Mouse (Mus musculus) left cerebral cortex, adult 8-10 months (tissue): ENCODE measurements around the gene Xdh. TPM values are rescaled to one million over a fixed set of nuclear protein-coding genes. Genes with fewer than 3 reads are reported as not detected.

Source experiments
- DNase-seq, 2 experiments: peaks; one replicate each; pipeline ENCODE4 v3.0.0; 2022; ENCODE audit warnings: low spot score in 2 of 2
- total RNA-seq, 4 experiments: library from RNA; stranded (reverse); gene quantifications; 2 replicates each; pipeline ENCODE4 v1.2.4; 2022

Xdh gene
- total RNA-seq = 10 to 100 TPM; 22.8 to 25.2 (median 24.1) TPM

- no peak for DNase-seq
Observed at GRCm38 (mm10) chr17:73950062-73950735, at the start of gene Xdh. Xdh (minus strand) TSS chr17:73950196.

DNA sequence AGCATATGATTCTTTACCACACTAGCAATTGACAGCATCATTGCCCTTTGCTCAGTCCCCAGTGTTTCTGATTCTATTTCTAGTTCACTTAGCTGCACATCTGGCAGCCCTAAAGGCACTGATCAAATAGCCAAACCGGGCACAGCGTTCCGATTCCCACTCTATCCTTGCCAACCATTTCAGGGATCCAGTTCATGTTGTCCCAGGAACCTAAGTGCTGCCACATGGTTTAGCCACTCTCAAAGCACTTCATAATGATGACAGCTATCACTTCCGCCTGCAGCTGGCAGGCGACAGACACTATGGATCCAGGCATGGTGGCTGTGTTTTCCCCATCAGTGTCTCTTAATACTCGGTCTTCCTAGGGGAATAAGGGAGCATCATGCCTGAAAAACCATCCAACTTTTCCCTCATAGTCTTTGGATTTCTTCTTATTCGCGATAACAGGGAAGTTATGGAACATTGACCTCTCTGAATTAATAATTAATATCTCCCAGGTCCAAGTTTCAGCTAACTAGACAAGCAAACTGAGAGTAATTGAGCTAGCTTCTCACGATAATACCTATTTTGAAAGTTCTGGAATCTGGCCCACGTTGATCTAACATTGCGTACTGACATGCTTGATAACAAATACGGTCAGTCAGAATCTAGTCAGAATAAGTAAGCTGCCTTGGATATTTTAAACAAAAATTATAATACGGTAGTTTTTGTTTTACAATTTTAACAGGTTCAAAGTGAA is 46.1 kb upstream of the Xdh start:
- no peak for DNase-seq

DNA sequence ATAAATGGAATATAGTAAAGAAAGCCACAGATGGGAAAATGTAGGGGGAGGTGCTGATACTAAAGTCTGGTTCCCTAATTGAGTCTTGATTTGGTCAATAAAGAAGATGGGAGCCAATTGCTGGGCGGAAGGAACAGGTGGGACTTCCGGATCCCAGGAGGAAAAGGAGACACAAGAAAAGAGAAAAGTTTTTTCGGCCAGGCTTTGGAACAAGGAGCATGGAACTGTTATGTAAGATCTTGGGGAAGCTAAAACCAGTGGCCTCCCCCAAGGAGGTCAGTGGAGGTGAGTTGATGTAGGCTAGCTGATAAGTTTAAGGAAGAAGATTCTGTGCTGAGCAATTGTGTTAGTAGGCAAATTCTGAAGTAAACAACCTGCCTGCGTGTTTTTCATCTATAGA is 41.3 kb upstream of the Xdh start:
- DNase-seq = no peak

- DNase-seq = no peak
Observed at GRCm38 (mm10) chr17:73986571-73986970, 36.6 kb upstream of the Xdh start.

DNA sequence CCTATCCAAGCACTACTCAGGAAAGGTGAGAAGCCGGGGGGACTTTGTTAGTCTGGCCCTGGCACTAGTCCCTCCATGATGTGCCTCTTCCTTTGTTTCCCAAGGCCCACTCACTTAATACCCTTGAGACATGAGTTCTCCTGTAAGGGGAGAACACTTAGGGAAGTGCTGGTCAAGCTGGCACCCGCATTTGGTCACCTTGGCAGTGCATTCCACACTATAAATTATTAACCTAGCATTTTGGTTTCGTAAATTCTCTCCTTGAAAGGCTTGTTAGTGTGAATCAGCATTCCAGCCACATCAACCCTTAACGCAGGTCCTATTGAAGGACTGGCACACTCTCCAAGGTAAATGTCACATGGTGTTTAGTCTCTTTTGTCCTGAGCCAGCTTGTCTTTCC is 35.9 kb upstream of the Xdh start:
- DNase-seq = no peak

GRCm38 (mm10) chr17:73984508-73984907 is 34.5 kb upstream of the Xdh start:
- no peak for DNase-seq

GRCm38 (mm10) chr17:73982871-73983270 is 32.9 kb upstream of the Xdh start:
- no peak for DNase-seq

GRCm38 (mm10) chr17:73976066-73976465 is 26.1 kb upstream of the Xdh start:
- DNase-seq = no peak

- no peak for DNase-seq
Observed at GRCm38 (mm10) chr17:73972648-73973047, 22.7 kb upstream of the Xdh start.

DNA sequence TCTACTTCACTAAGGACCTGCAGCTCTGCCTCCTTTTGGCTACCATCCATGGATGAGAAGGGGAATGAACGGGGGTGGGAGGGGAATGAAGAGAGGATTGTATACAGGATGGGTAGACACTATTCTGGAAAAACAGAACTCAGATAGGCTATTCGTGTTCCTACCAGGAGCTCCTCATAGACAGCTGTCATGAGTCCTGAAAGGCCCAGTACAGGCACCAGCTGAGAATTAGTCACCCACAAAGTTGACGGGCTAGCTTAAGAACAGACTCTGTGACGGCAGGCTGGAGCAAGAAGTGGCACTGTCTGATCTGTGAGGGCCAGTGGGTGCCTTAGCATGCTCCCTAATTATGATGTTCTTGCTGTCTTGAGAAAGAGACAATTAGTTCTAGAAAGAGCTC is 21.3 kb upstream of the Xdh start:
- DNase-seq = no peak

DNA sequence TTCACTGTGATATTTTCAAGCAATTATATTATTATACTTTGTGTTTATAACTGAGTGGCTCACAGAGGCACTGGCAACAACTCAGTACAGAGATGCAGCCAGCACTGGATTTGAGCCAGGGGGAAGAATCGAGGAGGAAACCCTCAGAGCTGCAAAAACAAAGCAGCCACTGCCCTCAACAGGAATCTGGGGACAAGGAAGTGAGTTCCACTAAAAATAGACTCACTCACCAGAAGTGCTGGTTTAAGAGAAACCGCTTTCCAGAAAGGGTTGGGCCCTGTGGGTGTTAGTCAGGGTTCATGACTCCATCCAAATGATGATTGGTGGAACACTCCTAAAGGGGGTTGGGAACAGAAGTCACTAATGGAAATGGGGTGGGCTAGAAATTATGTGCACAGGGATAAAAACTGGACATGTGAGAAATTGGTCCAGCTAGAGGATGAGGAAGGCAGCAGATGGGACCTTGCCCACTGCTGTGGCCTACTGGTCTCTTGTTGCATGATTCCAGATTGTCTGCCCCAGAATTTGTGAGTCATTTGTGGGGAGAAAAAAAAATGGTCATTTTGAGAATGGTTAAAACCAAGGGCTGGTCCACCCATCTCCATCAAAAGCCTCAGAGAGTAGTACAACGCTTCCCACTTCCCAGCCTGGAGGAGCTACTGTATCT is 20.5 kb upstream of the Xdh start:
- DNase-seq = no peak

GRCm38 (mm10) chr17:73964856-73965255 is 14.9 kb upstream of the Xdh start:
- DNase-seq = no peak

- DNase-seq = no peak
Observed at GRCm38 (mm10) chr17:73962628-73963043, 12.6 kb upstream of the Xdh start.

DNA sequence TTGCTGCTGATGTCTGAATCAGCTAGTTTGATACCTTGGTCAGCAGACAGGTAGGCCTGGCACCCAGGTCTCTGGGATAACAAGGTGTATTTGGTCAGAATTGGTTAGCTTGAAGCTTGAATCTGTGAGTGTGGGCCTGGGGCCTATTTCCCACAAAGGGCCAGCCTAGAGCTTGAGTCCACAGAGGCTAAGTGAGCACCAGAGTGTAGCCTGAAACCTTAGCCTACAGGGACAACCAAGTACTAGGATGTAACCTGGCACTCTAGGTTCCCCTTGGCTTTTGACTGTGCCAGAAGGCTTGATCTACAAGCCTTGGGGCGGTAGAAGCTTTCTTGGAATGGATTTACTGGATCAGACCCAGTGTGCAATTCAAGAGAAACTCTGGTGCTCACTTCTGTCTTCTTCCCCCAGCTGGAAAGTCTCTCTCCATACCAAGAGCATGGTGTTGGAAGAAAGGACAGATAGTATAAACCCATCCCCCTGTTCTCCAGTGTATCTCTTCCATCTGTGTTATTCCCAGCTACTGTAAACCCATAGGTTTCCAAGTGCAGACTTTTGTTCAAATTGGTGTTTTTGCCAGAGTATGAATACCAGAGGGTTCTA is 11.9 kb upstream of the Xdh start:
- DNase-seq = no peak

DNA sequence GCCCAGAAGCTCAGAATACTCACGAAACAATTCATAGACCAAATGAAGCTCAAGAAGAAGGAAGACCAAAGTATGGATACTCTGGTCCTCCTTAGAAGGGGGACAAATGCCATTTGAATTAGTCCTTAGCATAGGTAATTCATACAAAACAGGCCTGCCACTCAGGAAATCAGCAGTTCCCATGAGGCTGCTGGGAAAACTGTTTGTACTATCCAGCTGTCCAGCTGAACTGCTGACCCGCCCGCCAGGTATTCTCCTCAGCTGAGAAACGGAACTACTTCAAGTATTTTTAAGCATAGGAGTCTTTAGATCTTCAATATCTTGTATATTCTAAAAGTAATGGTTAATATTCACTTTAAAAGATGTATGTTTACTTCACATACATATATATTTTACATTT is 10.7 kb upstream of the Xdh start:
- no peak for DNase-seq

DNA sequence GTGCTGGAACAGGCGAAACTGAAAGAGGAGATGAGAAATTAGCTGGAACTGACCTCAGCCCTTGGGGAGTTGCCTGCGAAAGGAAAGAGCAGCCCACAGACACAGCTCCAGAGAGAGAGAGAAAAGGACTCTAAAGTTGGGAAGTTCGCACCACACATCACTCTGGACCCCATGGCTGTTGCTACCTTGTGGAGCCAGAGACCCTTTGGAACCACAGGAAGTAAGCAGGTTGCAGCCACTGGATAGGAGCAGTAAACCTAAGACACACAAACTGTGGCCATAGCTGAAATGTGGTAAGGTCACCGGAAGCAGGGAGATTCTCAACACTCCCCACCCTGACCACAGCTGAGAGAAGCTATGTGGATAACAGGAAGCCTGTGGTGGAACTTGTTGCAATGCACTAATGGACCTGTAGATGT is 2.1 kb upstream of the Xdh start:
- no peak for DNase-seq

DNA sequence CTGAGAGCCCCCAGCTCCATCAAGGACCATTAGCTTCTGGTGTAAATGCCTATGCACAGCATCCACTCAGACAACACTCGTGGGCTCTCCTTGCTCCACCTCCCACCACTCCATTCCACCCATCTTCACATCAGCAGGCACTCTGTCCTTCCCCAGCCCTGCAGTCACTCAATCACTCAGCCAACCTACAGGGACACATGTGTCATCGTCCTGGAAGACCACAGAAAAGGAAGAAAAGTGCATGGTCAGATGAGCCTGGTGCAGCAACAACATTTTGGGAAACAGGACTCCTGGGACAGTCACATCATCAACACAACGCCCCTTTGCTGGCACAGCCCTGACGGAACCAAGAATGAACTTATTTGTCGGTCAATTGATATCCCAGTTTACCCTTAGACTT is 974 bp upstream of the Xdh start:
- no peak for DNase-seq

DNA sequence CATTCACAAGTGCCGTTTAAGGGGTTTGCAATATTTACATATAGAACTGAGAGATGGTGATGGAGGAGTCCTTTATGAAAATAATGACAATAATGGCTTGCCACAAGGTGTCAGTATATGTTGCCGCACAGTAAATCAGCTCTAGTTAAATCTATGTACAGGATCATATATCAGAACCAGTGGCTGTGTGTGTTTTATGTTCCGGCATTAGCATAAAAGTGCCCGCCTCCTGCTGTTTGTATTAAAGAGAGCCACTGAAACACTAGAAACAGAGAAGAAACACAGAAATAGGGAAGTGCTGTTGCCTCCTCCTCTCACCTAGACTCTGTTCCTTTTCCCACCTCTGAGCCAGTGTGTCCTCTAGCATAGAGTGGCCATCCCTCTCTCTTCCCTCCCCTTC is 498 bp downstream of the Xdh start:
- no peak for DNase-seq

GRCm38 (mm10) chr17:73948801-73949200 is 1.2 kb downstream of the Xdh start:
- no peak for DNase-seq

DNA sequence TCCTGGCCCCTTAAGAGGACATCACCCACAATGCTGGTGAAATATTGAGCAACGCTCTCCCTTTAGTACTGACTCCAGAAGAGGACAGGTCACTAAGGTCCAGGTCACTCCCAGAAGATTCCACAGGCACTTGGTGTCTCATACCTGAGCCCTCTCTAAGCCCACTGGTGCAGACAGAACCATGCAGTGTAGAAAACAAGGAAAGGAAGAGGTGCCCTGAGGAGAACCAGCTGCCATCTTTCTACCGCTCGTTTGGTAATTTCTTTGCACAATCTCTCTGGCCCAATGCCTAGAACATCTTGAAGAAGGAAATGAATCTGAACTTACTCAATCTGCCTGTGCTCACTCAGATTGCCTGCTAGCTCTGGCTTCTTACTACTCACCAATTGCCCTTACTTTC is 2.0 kb downstream of the Xdh start:
- DNase-seq = no peak

DNA sequence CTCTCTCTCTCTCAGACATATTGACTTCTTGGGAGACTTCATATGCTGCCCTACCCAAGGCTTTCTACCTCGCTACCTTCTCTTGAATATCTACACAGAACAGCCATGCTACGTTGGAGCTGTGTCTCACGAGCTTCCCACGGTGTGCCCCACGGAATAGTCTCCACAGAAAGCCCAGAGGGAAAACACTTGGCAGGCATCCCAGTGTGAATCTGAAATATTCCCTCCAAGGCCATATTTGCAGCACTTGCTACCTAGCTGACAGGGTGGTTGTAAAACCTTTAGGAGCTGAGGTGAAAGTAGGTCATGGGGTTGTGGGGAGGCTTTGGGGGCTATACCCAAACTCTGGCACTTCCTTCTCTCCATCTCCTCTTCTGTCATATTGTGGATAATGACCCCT is 3.1 kb downstream of the Xdh start:
- DNase-seq = no peak

DNA sequence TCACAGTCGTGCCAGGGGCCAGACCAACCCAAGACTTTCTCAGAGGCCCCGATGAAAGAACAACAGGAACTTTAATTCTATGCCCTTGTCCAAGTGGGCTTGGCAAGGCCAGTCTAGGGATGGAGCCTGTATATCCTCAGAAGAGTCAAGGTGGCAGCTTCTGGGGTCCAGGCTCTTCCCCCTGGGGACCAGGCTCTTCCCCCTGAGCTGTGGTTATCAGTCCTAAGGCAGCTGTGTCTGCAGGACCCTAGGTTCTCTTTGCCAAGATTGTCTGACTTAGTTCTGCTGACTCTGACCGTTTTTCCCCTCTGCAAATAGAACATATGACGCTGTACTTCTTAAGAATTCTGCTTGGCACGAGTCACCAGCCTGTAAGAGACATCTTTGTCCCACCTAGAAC is 5.3 kb downstream of the Xdh start:
- DNase-seq = no peak
